Mouse (Mus musculus) testis, adult 2 months (tissue): ENCODE measurements at regions not wholly inside any gene's neighbourhood (a gene's known extent, or its start where the extent isn't known, plus 50 kb on each side); places are given as distances from the start of the nearest gene placed in this dataset.

ENCODE experiments used
- CTCF ChIP-seq: fragments of 200-500 bp; IDR thresholded peaks from 2 replicates; pipeline ENCODE4 v1.5.1; 2012; ENCODE audit warnings: low read depth, mild to moderate bottlenecking, inconsistent platforms, low read length, moderate library complexity; ENCODE audit not compliant: control insufficient read depth, insufficient read depth, insufficient replicate concordance
- POLR2A ChIP-seq: fragments of 200-500 bp; IDR thresholded peaks from 2 replicates; pipeline ENCODE4 v1.6.1; 2012; ENCODE audit warnings: low read depth, mild to moderate bottlenecking, inconsistent platforms, low read length, moderate library complexity; ENCODE audit not compliant: control insufficient read depth

DNA sequence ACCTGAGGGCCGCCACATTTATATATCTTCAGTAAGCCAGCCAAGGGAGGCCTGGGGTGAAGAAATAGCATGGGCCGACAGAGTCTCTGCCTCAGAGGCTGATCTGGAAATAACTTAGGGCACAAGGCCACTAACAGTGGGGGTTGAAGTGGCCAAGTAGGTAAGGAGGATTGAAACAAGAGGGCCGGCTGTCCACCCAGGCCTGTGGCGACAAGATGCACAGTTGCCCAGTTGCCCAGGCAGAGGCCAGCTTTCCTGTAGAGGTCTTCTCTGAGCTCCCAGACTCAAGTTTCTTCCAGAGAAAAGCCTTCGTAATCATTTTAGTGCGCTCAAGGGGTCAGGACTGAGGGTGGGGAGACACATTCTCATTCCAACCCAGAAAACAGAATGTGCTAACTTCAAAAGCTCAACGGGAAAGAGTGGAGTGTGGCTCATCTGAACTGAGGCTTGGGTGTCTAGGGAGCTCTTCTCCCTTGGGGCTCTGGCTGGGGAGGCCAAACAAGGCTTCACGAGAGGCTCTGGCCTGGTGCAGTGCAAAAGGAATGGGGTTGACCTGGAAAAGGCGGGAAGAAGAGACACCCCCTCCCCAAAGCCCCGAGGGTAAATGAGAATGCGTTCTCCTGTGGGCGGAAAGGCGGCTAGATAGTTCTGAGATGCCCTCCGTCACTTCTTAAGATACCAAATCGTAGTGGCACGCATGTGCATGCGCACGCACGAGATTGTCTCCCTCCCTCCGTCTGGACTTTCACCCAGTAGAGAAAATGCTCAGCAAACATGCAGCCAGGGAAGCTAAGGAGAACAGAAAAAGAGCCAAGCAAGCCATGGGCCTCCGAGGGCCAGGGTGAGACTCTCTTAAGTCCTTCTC, 112.7 kb upstream of the Lemd2 start:
- TF ChIP-seq CTCF, result no peak
- peak; percentile 25; the same call in 1 of the 2 replicates for TF ChIP-seq POLR2A
